Mouse (Mus musculus): ENCODE data around the gene Tmem100. TPM values are rescaled to one million over a fixed set of nuclear protein-coding genes. Genes with fewer than 3 reads are reported as not detected.

The Tmem100 gene
- polyA plus RNA-seq, 1 experiment from 2014 or later: 23.5 TPM

DNA sequence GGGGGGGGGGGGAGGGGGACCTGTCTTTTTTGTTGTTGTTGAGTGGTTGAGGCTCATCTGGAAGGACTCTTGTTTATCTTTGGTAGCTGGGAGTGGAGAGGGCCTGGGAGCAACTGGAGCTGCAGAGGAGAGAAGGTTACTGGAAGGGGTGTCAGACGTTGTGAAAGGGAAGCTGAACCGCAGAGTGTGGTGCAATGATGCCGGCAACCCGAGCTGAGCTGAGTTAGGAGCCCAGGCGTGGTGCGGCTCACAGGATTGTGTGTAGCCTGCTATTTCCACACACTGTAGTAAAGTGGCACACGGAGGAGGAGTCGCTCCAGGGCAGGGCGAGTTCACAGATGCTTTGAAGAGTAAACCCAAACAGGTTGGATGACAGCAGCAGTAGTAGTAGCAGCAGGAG is 41.6 kb downstream of the Tmem100 start:
- H3K27me3 ChIP-seq: no peaks in the 10 kb centered on the region
- no peak overlapping the region for H3K27ac ChIP-seq
- H3K9ac ChIP-seq: no peak overlapping the region
- WGBS: 8% methylated on average over 9 of the region's 9 CpGs
- no peaks in the 10 kb centered on the region for H3K9me3 ChIP-seq
- no peaks in the 10 kb centered on the region for H3K36me3 ChIP-seq
- H3K4me2 ChIP-seq: no peak overlapping the region
- no peak overlapping the region for H3K4me3 ChIP-seq
- H3K4me1 ChIP-seq: peaks cover 6% of the 10 kb centered on the region; the same call in 1 of the 2 replicates
- peak; percentile 63; the same call in 1 of the 2 replicates for ATAC-seq (ENCODE audit: insufficient number of reproducible peaks, low FRiP score, low TSS enrichment, low read depth)

- Histone ChIP-seq H3K27ac (no peak overlapping the region), H3K27me3 (no peaks in the 10 kb centered on the region), H3K4me2 (no peak overlapping the region), H3K9ac (no peak overlapping the region), H3K36me3 (no peaks in the 10 kb centered on the region), H3K4me3 (no peak overlapping the region), H3K9me3 (no peaks in the 10 kb centered on the region), H3K4me1 (peaks cover 6% of the 10 kb centered on the region; the same call in 1 of the 2 replicates)
- no peak for ATAC-seq (ENCODE audit: insufficient number of reproducible peaks, low FRiP score, low TSS enrichment, low read depth)
- WGBS: 74% methylated on average over 5 of the region's 5 CpGs
Measured at GRCm38 (mm10) chr11:90073201-90073600, 43.1 kb downstream of the Tmem100 start.

DNA sequence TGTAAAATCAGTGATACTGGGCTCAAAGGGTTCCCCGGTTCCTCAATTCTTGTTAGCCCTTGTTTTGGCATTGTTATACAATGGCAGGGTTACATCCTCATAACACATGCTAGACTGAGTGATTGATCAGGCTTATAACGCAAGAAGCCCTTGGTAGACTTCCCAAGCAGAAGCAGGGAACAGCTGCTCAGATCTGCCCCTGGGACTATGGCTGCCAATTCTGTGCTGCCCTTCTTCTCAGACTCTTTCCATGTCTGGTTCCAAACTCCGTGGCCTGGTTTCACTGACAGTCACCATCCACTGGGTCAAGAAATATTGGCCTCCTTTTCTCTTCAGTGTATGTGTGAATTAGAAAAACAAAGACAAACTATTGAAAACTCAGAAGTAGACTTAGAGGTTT is 46.5 kb downstream of the Tmem100 start:
- H3K4me3 ChIP-seq: no peak overlapping the region
- no peaks in the 10 kb centered on the region for H3K27me3 ChIP-seq
- no peak for ATAC-seq (ENCODE audit: insufficient number of reproducible peaks, low FRiP score, low TSS enrichment, low read depth)
- peaks cover 8% of the 10 kb centered on the region; the same call in 1 of the 2 replicates for H3K4me1 ChIP-seq
- H3K9ac ChIP-seq: no peak overlapping the region
- 83% methylated on average over 3 of the region's 3 CpGs for WGBS
- no peaks in the 10 kb centered on the region for H3K36me3 ChIP-seq
- no peak overlapping the region for H3K27ac ChIP-seq
- H3K4me2 ChIP-seq: no peak overlapping the region
- H3K9me3 ChIP-seq: no peaks in the 10 kb centered on the region

DNA sequence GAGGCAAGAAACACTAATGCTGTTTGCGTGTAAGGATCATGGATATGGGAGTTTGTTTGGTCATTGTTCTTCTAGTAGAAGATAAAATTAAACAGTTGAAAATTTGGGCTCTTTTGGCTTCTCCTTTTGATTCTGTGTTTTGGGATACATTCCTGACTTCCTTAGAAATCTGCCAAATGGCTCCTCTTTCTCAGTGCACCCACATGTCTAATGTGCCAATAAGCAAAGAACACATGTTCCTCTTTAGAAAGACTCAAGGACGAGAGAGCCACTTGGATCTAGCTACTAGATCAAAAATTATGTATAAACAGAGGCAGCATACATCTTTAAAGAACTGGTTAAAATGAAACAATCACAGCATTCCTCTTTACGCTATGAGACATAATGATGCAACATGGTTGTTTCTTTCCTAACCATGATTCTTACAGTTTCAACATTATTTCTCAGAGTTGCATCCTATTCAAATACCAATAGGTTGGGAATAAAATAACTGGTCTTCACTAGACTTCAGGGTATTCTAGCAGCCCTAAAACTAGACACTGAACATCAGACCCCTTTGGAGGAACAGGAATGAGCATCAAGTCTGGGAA is 50.6 kb downstream of the Tmem100 start:
- Histone ChIP-seq H3K4me3 (no peak overlapping the region), H3K27me3 (no peaks in the 10 kb centered on the region), H3K4me2 (no peak overlapping the region), H3K9me3 (no peaks in the 10 kb centered on the region), H3K27ac (no peak overlapping the region), H3K4me1 (peaks cover 6% of the 10 kb centered on the region; the same call in 1 of the 2 replicates), H3K9ac (no peak overlapping the region), H3K36me3 (no peaks in the 10 kb centered on the region)
- no peak for ATAC-seq (ENCODE audit: insufficient number of reproducible peaks, low FRiP score, low TSS enrichment, low read depth)
- WGBS: 82% methylated on average over 3 of the region's 3 CpGs

DNA sequence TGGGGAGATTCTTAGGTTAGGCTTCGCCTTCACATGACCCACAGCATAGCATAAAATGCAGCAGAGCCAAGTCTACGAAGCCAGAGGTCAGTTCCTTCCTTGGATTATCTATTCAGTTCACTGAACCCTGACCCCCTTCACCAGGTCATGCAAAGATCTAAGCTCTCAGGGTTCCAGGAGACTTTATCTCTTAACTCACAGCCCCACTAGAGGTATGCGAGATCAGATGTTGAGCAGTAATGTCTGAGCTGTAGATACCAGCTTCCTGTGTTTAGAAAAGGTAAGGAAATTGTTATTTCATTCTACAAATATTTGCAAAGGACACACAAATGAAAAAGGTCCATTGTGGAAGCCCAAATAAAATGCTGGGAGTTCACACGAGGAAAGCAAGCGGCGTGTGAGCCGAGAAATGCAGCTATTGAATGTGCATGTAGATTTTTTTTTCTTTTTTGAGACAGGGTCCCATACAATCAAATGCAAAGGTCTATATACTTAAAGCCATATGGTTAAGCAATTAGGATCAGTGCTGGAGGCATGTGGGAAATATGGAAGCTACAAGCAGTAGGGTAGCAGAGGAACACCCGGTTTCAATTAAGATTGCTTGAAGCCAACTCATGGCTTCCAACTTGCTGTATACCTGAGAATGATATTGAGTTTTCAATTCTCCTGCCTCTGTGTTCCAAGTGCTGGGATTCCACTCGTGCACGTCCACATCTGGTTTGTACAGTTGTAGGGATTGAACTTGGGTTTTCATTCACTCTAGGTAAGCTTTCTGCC is 51.9 kb downstream of the Tmem100 start:
- H3K36me3 ChIP-seq: no peaks in the 10 kb centered on the region
- H3K4me2 ChIP-seq: no peak overlapping the region
- ATAC-seq (ENCODE audit: insufficient number of reproducible peaks, low FRiP score, low TSS enrichment, low read depth): no peak
- H3K27ac ChIP-seq: no peak overlapping the region
- H3K4me1 ChIP-seq: peaks cover 6% of the 10 kb centered on the region; the same call in 1 of the 2 replicates
- no peak overlapping the region for H3K9ac ChIP-seq
- WGBS: 56% methylated on average over 10 of the region's 10 CpGs
- no peaks in the 10 kb centered on the region for H3K27me3 ChIP-seq
- H3K4me3 ChIP-seq: no peak overlapping the region
- no peaks in the 10 kb centered on the region for H3K9me3 ChIP-seq

DNA sequence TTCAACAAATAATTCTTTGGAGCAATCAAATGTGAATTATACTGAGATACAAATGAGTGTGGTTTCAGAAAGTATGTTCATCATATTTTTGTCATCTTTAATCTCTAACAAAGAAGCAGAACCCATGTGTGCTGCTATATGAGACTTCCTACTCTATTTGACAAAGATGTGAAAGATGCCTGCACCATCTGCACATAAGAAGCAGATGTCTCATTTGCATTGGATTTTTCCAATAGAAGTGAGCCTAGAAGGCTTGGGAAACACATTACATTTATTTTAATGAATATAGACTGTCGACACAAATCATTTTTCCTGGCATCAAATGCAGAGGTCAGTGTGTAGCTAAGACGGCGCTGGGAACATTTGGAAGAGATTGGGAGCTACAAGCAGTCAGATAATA is 52.9 kb downstream of the Tmem100 start:
- Histone ChIP-seq H3K27me3 (no peaks in the 10 kb centered on the region), H3K4me1 (peaks cover 6% of the 10 kb centered on the region; the same call in 1 of the 2 replicates), H3K36me3 (no peaks in the 10 kb centered on the region), H3K27ac (no peak overlapping the region), H3K4me3 (no peak overlapping the region), H3K9ac (no peak overlapping the region), H3K9me3 (no peaks in the 10 kb centered on the region), H3K4me2 (no peak overlapping the region)
- ATAC-seq (ENCODE audit: insufficient number of reproducible peaks, low FRiP score, low TSS enrichment, low read depth): no peak
- WGBS: 61% methylated on average over 3 of the region's 3 CpGs

DNA sequence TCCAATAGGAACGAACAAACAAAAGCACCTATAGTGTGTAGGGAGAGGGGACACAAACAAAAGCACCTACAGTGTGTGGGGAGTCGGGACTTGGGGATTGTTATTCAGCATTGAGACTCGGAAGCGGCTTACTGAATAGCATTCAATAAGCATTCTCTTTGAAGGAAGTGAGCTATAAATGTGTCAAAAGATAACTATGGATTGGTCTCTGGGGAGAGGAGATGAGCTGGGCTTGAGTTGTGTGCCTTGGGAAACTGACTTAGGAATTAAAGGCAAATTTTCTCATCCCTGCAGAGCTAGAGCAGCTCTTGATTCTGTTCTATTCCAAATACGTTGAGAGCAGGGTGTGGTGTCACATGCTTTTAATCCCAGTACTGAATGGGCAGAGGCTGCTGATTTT is 54.0 kb downstream of the Tmem100 start:
- 64% methylated on average over 5 of the region's 5 CpGs for WGBS
- no peak for ATAC-seq (ENCODE audit: insufficient number of reproducible peaks, low FRiP score, low TSS enrichment, low read depth)
- no peak overlapping the region for H3K4me2 ChIP-seq
- no peaks in the 10 kb centered on the region for H3K9me3 ChIP-seq
- H3K9ac ChIP-seq: no peak overlapping the region
- H3K4me1 ChIP-seq: peaks cover 6% of the 10 kb centered on the region; the same call in 1 of the 2 replicates
- no peak overlapping the region for H3K27ac ChIP-seq
- no peaks in the 10 kb centered on the region for H3K36me3 ChIP-seq
- H3K4me3 ChIP-seq: no peak overlapping the region
- no peaks in the 10 kb centered on the region for H3K27me3 ChIP-seq

Other genes starting within 250 kb of the Tmem100 start
- 4.0 and 4.7 TPM in 2 replicates for gene Pctp, start 27.5 kb upstream of the Tmem100 start, polyA plus RNA-seq (2015; fragmentation: Nextera tagmentation; extraction: Ambion mirVana)
- 6.4 and 7.3 TPM in 2 replicates for gene Gm45716, start 157.3 kb downstream of the Tmem100 start, polyA plus RNA-seq (2015; fragmentation: Nextera tagmentation; extraction: Ambion mirVana)
- gene Mmd, start 219.1 kb downstream of the Tmem100 start, polyA plus RNA-seq (2015; fragmentation: Nextera tagmentation; extraction: Ambion mirVana): 26.3 and 31.7 TPM in 2 replicates